Mouse (Mus musculus) midbrain, embryonic 12.5 days (tissue): ENCODE measurements around the gene Mrpl4. TPM values are rescaled to one million over a fixed set of nuclear protein-coding genes. Genes with fewer than 3 reads are reported as not detected.
"Not testable (repeated sequence)": the region's sequence is repeated elsewhere in the genome, so short reads cannot be mapped to it uniquely, and the experiment has no call there.

Experiments used
- ATAC-seq: fragments of 200-750 bp; cut with Nextera tagmentation; 2 replicates; pipeline ENCODE4 v1.8.0; 2017; ENCODE audit warnings: low read depth, moderate TSS enrichment, moderate library complexity; ENCODE audit not compliant: low FRiP score
- H3K27ac ChIP-seq: fragments of 300-500 bp; sonication (generic); replicated peaks from 2 replicates; pipeline ENCODE4 v1.5.1; 2016; ENCODE audit warnings: mild to moderate bottlenecking
- H3K27me3 ChIP-seq: fragments of 300-500 bp; sonication (generic); 2 replicates; pipeline ENCODE4 v1.6.1; 2016; ENCODE audit warnings: mild to moderate bottlenecking
- H3K36me3 ChIP-seq: fragments of 300-500 bp; sonication (generic); 2 replicates; pipeline ENCODE4 v1.6.1; 2016
- H3K4me1 ChIP-seq: fragments of 300-500 bp; sonication (generic); 2 replicates; pipeline ENCODE4 v1.6.1; 2016
- H3K4me2 ChIP-seq: fragments of 300-500 bp; sonication (generic); replicated peaks from 2 replicates; pipeline ENCODE4 v1.6.1; 2016; ENCODE audit warnings: mild to moderate bottlenecking, moderate library complexity
- H3K4me3 ChIP-seq: fragments of 300-500 bp; sonication (generic); 2 replicates; pipeline ENCODE4 v1.5.1; 2016; ENCODE audit warnings: mild to moderate bottlenecking
- H3K9ac ChIP-seq: fragments of 300-500 bp; sonication (generic); replicated peaks from 2 replicates; pipeline ENCODE4 v1.6.1; 2016; ENCODE audit warnings: mild to moderate bottlenecking, moderate library complexity
- H3K9me3 ChIP-seq: fragments of 300-500 bp; sonication (generic); 2 replicates; pipeline ENCODE4 v1.6.1; 2016; ENCODE audit warnings: mild to moderate bottlenecking
- WGBS: fragments of 180-500 bp; shearing (Covaris S2); methylation state at CpG from one replicate; pipeline ENCODE4 v1.1.7; 2016; 5-methylcytosine and 5-hydroxymethylcytosine counted together
- microRNA counts: library from miRNA; unstranded; fragments of <30 nt; microRNA quantifications from one replicate; lab custom pipeline; 2017
- microRNA-seq: library from miRNA; unstranded; fragments of <30 nt; microRNA quantifications from one replicate; pipeline ENCODE4, GENCODE M21; 2017
- polyA plus RNA-seq: library from polyadenylated mRNA; unstranded; fragments of >200 nt; fragmentation: Nextera tagmentation; extraction: Ambion mirVana; gene quantifications from 2 replicates; pipeline ENCODE4 v1.2.1, GENCODE M21; 2016

Mrpl4 gene
- polyA plus RNA-seq, 1 experiment from 2014 or later: 109 TPM

- H3K4me3 ChIP-seq: no peak overlapping the region
- 18% methylated on average over 9 of the region's 9 CpGs for WGBS
- no peak for ATAC-seq
These were observed 33.0 kb downstream of the Mrpl4 start for GRCm38 (mm10) chr9:21035586-21035985.

GRCm38 (mm10) chr9:21036161-21036560 lies 33.6 kb downstream of the Mrpl4 start:
- no peaks in the 10 kb centered on the region for H3K36me3 ChIP-seq
- no peaks in the 10 kb centered on the region for H3K9me3 ChIP-seq
- no peak overlapping the region for H3K9ac ChIP-seq
- ATAC-seq: no peak
- H3K4me3 ChIP-seq: no peak overlapping the region
- H3K27ac ChIP-seq: no peak overlapping the region
- H3K4me1 ChIP-seq: peaks cover 33% of the 10 kb centered on the region
- H3K27me3 ChIP-seq: peaks cover 99% of the 10 kb centered on the region
- WGBS: 6% methylated on average over 20 of the region's 20 CpGs
- H3K4me2 ChIP-seq: no peak overlapping the region

More at GRCm38 (mm10) chr9:21035586-21035985, 33.0 kb downstream of the Mrpl4 start:
- H3K4me1 ChIP-seq: peaks cover 38% of the 10 kb centered on the region
- H3K9me3 ChIP-seq: no peaks in the 10 kb centered on the region
- H3K36me3 ChIP-seq: no peaks in the 10 kb centered on the region
- no peak overlapping the region for H3K9ac ChIP-seq
- no peak overlapping the region for H3K4me2 ChIP-seq
- no peak overlapping the region for H3K27ac ChIP-seq
- H3K27me3 ChIP-seq: peaks cover 99% of the 10 kb centered on the region

- no peak for ATAC-seq
- Histone ChIP-seq H3K4me1 (peaks cover 28% of the 10 kb centered on the region), H3K27ac (no peak overlapping the region), H3K4me2 (peak overlapping the region; percentile 52; the same call in 1 of the 2 replicates), H3K9ac (no peak overlapping the region), H3K9me3 (no peaks in the 10 kb centered on the region), H3K27me3 (peaks cover 95% of the 10 kb centered on the region), H3K36me3 (no peaks in the 10 kb centered on the region), H3K4me3 (peak overlapping the region; percentile 5; the same call in 1 of the 2 replicates)
- WGBS: under 1% methylated on average over 22 of the region's 22 CpGs
These were observed 34.1 kb downstream of the Mrpl4 start for GRCm38 (mm10) chr9:21036666-21037065.

GRCm38 (mm10) chr9:21037481-21037891 lies 34.9 kb downstream of the Mrpl4 start:
- peak; percentile 28; the same call in 1 of the 2 replicates for ATAC-seq
- Histone ChIP-seq H3K4me1 (peaks cover 20% of the 10 kb centered on the region), H3K27ac (no peak overlapping the region), H3K9ac (peak overlapping the region; percentile 39; the same call in 1 of the 2 replicates), H3K4me2 (peak overlapping the region; percentile 52), H3K36me3 (no peaks in the 10 kb centered on the region), H3K9me3 (no peaks in the 10 kb centered on the region), H3K4me3 (peak overlapping the region; percentile 39), H3K27me3 (peaks cover 87% of the 10 kb centered on the region)
- WGBS: 2% methylated on average over 31 of the region's 31 CpGs

GRCm38 (mm10) chr9:21039779-21040178 lies 37.2 kb downstream of the Mrpl4 start:
- H3K36me3 ChIP-seq: no peaks in the 10 kb centered on the region
- H3K4me3 ChIP-seq: no peak overlapping the region
- ATAC-seq: no peak
- H3K9me3 ChIP-seq: no peaks in the 10 kb centered on the region
- H3K27ac ChIP-seq: no peak overlapping the region
- H3K27me3 ChIP-seq: peaks cover 68% of the 10 kb centered on the region
- no peak overlapping the region for H3K9ac ChIP-seq
- H3K4me2 ChIP-seq: no peak overlapping the region
- 75% methylated on average over 3 of the region's 3 CpGs for WGBS
- peaks cover 7% of the 10 kb centered on the region for H3K4me1 ChIP-seq

- no peak for ATAC-seq
- Histone ChIP-seq H3K9ac (no peak overlapping the region), H3K4me1 (peaks cover 7% of the 10 kb centered on the region), H3K9me3 (no peaks in the 10 kb centered on the region), H3K36me3 (no peaks in the 10 kb centered on the region), H3K4me3 (no peak overlapping the region), H3K4me2 (no peak overlapping the region), H3K27me3 (peaks cover 53% of the 10 kb centered on the region), H3K27ac (no peak overlapping the region)
- WGBS: 47% methylated on average over 4 of the region's 4 CpGs
These were observed 38.8 kb downstream of the Mrpl4 start for GRCm38 (mm10) chr9:21041308-21041707.

- Histone ChIP-seq H3K4me1 (no peaks in the 10 kb centered on the region), H3K9me3 (no peaks in the 10 kb centered on the region), H3K36me3 (no peaks in the 10 kb centered on the region), H3K27me3 (peaks cover 30% of the 10 kb centered on the region), H3K9ac (no peak overlapping the region), H3K4me3 (no peak overlapping the region), H3K27ac (no peak overlapping the region), H3K4me2 (no peak overlapping the region)
- no peak for ATAC-seq
- 82% methylated on average over 4 of the region's 4 CpGs for WGBS
These were observed 41.0 kb downstream of the Mrpl4 start for GRCm38 (mm10) chr9:21043563-21043962.

GRCm38 (mm10) chr9:21044785-21045184 lies 42.2 kb downstream of the Mrpl4 start:
- WGBS: 70% methylated on average over 1 of the region's 1 CpGs
- ATAC-seq, H3K4me2 ChIP-seq, H3K27ac ChIP-seq, H3K36me3 ChIP-seq, H3K9ac ChIP-seq, H3K4me1 ChIP-seq, H3K9me3 ChIP-seq, H3K4me3 ChIP-seq: not testable (repeated sequence)
- H3K27me3 ChIP-seq: peaks cover 18% of the 10 kb centered on the region

- H3K4me3 ChIP-seq: no peak overlapping the region
- H3K9me3 ChIP-seq: no peaks in the 10 kb centered on the region
- no peak overlapping the region for H3K4me2 ChIP-seq
- H3K36me3 ChIP-seq: no peaks in the 10 kb centered on the region
- H3K27me3 ChIP-seq: peaks cover 13% of the 10 kb centered on the region
- no peak for ATAC-seq
- H3K9ac ChIP-seq: no peak overlapping the region
- no peaks in the 10 kb centered on the region for H3K4me1 ChIP-seq
- H3K27ac ChIP-seq: no peak overlapping the region
- WGBS: 87% methylated on average over 3 of the region's 3 CpGs
These were observed 42.7 kb downstream of the Mrpl4 start for GRCm38 (mm10) chr9:21045235-21045634.

- Histone ChIP-seq H3K9ac (no peak overlapping the region), H3K4me2 (no peak overlapping the region), H3K9me3 (no peaks in the 10 kb centered on the region), H3K27ac (no peak overlapping the region), H3K36me3 (no peaks in the 10 kb centered on the region), H3K27me3 (peaks cover 26% of the 10 kb centered on the region), H3K4me3 (no peak overlapping the region), H3K4me1 (no peaks in the 10 kb centered on the region)
- 74% methylated on average over 10 of the region's 10 CpGs for WGBS
- no peak for ATAC-seq
These were observed 49.0 kb downstream of the Mrpl4 start for GRCm38 (mm10) chr9:21051578-21051977.

MicroRNA genes within 50 kb of the gene (microRNA counts, 519-probe panel; counts per million panel counts)
- microRNA mmu-miR-1900 (lab: Ali Mortazavi, UCI): 5,279 counts per million, percentile 49 among the panel's probes with 10 or more counts

Small RNA genes within 50 kb of the gene (microRNA-seq; reads per million reads assigned to microRNA genes)
- gene Mir1900: not detected

Other genes with a start within 250 kb of the Mrpl4 start
- 0.63 and 0.84 TPM in 2 replicates for gene Col5a3, start 187.7 kb upstream of the Mrpl4 start, polyA plus RNA-seq
- not detected in 2 replicates for gene Rdh8, start 184.2 kb upstream of the Mrpl4 start, polyA plus RNA-seq
- 1.3 and 1.8 TPM in 2 replicates for gene A230050P20Rik, start 134.1 kb upstream of the Mrpl4 start, polyA plus RNA-seq
- gene Angptl6, start 123.0 kb upstream of the Mrpl4 start, polyA plus RNA-seq: 4.3 TPM in 2 replicates
- 55.3 and 62.7 TPM in 2 replicates for gene Ppan, start 114.6 kb upstream of the Mrpl4 start, polyA plus RNA-seq
- gene Eif3g, start 104.1 kb upstream of the Mrpl4 start, polyA plus RNA-seq: 298 and 321 TPM in 2 replicates
- gene Dnmt1, start 42.9 kb upstream of the Mrpl4 start, polyA plus RNA-seq: 109 and 113 TPM in 2 replicates
- gene S1pr2, start 26.0 kb upstream of the Mrpl4 start, polyA plus RNA-seq: 20.6 and 22.6 TPM in 2 replicates
- gene Icam1, start 13.2 kb downstream of the Mrpl4 start, polyA plus RNA-seq: 3.5 and 5.0 TPM in 2 replicates
- gene Icam4, start 26.6 kb downstream of the Mrpl4 start, polyA plus RNA-seq: 1.1 and 1.3 TPM in 2 replicates
- gene Icam5, start 29.3 kb downstream of the Mrpl4 start, polyA plus RNA-seq: 0.08 TPM in 1 of 2 replicates, not detected in the other
- gene Zglp1, start 64.4 kb downstream of the Mrpl4 start, polyA plus RNA-seq: 0.98 and 3.1 TPM in 2 replicates
- 0.89 and 1.6 TPM in 2 replicates for gene Gm49373, start 70.4 kb downstream of the Mrpl4 start, polyA plus RNA-seq
- 38.0 and 40.7 TPM in 2 replicates for gene Fdx1l, start 70.9 kb downstream of the Mrpl4 start, polyA plus RNA-seq
- gene Gm38431, start 89.3 kb downstream of the Mrpl4 start, polyA plus RNA-seq: 2.3 and 2.9 TPM in 2 replicates
- gene Raver1, start 89.3 kb downstream of the Mrpl4 start, polyA plus RNA-seq: 66.7 and 69.8 TPM in 2 replicates
- gene Tyk2, start 128.5 kb downstream of the Mrpl4 start, polyA plus RNA-seq: 12.8 and 14.1 TPM in 2 replicates
- gene Cdc37, start 147.2 kb downstream of the Mrpl4 start, polyA plus RNA-seq: 278 and 283 TPM in 2 replicates
- gene Pde4a, start 163.0 kb downstream of the Mrpl4 start, polyA plus RNA-seq: 11.3 and 11.5 TPM in 2 replicates
- gene Keap1, start 236.6 kb downstream of the Mrpl4 start, polyA plus RNA-seq: 52.3 and 52.6 TPM in 2 replicates
- 0.38 and 0.50 TPM in 2 replicates for gene S1pr5, start 245.7 kb downstream of the Mrpl4 start, polyA plus RNA-seq